Mouse (Mus musculus) monocyte, adult 5-6 weeks (primary cell): ENCODE results near the gene Copb2. TPM values are rescaled to one million over a fixed set of nuclear protein-coding genes. Genes with fewer than 3 reads are reported as not detected.

ENCODE experiments used
- ATAC-seq: fragments of 153-309, 156-312 bp; replicated peaks from 2 replicates; pipeline ENCODE4 v1.8.0; 2017; ENCODE audit warnings: mild to moderate bottlenecking; ENCODE audit not compliant: low TSS enrichment, insufficient number of reproducible peaks, severe bottlenecking, poor library complexity, low FRiP score
- total RNA-seq: library from RNA; stranded (forward); fragments of 200-1000, 200-491, 200-594 nt; gene quantifications from 3 replicates; pipeline ENCODE4 v1.2.3, GENCODE M21; 2017

Copb2 gene
- 148 to 168 TPM (median 150 TPM) in 3 replicates for total RNA-seq

DNA sequence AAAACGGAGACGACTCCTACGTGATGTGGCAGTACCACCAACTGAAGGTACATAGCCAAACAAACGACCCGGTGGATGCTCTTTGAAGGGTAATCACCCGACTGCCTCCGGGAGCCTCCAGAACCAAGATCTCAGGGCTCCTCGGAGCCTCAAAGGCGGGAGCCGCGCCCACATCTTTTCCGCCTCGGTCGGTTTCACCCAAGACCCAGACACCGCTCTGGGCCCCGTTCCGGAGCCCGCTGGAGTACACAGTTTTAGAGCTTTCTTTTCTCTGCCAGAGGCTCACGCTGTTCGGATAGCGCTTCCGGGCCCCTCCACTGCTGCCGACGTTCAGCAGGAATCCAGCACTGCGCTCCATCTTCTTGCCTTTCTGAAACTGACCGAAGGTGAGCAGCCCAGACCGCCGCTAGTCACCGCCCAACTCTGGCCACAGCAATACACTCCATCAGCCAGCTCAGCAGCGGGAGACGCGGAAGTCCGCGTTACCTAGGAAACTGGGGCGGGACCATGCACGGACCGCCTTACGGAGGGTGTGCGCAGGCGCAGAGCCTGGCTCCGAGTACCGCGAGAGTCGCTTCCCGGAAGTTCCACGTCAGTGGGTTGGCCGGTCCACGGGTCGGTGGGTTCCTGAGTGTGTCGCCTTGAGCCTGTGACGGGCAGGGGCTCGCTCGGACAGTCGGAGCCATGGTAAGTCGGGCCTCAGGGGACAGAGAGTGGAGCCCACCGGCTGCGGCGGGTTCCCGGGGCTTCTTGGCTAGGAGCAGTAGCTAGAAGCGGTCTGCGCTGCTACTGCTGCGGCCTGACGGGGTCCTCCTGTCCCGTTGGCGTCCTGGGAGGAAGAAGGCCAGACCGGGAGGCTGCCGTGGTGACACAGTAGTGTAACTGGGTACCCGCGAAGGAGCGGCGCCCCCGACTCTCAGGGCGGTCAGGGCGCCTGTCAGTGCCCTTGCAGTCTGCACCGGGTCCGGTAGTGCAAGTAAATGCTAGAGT is at the start of gene Copb2:
TSS of gene Copb2 (plus strand) at position 585 of the 990 bp plus-strand sequence.
- peak; percentile 96 for ATAC-seq

DNA sequence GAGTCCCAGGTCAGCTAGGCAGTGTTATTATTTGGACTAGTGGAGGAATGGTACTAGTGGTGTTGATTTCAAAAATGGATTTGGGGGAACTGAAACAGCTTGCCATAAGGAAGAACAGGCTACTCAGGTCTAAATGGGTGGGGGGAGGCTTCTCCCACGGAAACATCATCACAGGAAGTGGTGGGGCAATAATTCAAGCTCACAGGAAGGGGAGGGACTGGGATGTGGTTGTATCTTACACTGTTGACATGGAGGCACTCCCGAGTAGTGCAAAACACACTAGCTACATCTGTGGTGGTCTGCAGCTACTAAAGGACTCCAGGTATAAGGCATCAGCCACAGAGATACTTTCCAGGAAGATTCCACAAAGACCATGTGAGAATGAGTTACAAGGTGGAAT is 39.6 kb upstream of the Copb2 start:
- ATAC-seq, result no peak

DNA sequence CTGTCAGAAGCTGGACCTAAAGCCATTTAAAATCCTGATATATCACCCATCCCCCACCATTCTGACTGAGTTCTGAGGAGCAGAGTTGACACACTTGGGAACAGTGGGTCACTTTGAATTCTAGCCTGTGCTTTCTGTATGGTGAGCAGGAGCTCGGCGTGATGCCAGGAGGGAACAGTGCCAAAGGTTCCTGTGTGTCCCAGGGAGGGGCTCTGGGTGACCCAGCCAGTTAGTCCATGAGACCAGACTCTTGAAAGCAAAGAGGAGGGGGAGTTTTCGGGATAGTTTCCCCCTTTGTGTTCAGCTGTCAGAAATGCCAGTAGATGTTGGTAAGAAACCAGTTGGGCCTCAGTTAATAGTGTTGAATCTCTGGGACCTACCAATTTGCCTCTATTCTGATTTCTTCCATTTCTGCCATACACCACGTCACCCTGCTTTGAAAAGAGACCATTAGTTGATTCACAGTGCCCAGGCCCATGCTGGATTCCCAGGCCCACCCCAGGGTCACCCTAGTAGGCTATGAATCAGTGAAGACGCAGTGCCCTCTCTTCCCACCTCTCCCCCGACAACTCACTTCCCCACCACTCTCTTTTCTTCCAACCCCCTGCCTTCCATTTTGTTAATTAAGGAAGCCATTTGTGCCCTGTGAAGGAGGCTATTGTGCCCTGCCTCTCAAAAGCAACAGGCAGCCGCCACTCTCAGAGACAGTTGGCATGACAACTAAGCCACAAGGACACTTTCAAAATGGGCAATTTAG is 38.6 kb upstream of the Copb2 start:
- ATAC-seq, result no peak

DNA sequence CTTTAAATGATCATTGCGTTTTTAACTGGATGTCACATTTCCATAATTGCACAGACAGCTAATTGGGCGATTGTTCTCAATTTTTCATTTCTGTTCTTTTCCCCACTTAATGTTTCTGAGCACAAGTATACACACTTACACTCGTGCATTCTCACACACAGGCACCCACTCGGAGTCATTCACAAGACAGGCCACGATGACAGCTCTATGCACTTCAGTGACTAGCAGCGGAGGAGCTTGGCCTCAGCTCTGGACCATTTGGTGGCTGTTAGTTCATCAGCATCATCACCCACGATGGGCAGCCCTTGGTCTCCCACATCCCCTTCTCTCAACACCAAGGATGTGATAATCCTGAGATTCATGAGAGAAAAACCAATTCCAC is 38.0 kb upstream of the Copb2 start:
- ATAC-seq, result no peak

DNA sequence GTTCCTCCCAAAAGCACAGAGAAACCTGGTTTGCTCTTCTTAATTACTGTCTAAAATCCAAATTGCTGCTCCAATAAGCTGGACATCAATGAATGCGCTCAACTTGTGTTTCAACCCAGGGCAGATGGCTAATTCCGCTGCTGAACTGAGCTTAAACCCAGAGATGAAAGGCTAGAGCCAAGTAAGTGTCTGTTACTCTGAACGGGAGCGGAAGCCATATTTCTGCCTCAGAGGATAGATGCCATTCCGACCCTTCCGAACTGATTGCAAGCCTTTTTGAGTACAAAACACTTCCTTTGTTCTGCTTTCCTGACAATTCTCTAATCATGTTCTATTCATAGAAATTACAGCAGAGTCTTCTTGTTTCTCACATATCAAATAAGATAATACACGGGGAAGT is 36.3 kb upstream of the Copb2 start:
- ATAC-seq, result no peak

DNA sequence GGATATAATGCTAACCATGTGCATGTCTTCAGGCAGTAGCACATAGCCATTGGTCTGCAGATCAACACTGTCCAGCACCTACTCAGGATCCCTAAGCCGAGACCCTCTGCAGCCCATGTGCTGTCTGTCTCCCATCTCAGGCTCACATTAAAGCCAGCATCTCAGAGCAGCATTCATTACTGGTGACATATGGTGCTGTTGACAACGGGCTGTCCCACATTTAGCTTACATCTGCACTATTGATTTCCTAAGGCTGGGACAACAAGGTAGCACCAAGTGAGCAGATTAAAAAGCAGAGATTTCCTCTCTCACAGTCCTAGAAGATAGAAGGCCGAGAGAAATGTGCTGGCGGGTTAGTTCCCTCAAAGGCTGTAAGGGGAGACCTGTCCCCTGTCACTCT is 33.7 kb upstream of the Copb2 start:
- ATAC-seq, result no peak

DNA sequence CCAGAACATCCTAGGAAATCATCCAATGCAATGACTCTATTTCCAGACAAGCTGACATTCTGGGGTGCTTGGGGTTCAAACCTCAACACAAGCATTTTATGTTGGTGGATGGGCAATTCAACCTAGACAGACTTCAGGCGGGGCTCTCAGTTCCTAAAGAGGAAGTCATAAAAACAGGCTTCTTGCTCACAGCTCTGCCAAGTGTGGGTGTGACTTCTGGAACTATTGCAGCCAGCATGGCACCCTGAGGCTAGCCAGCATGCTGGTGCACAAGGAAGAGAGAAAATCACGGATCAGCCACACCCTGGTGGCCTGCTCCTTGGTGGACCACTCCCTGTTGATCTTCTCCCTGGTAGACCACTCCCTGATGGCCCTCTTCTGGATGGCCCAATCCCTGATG is 32.5 kb upstream of the Copb2 start:
- ATAC-seq, result no peak

DNA sequence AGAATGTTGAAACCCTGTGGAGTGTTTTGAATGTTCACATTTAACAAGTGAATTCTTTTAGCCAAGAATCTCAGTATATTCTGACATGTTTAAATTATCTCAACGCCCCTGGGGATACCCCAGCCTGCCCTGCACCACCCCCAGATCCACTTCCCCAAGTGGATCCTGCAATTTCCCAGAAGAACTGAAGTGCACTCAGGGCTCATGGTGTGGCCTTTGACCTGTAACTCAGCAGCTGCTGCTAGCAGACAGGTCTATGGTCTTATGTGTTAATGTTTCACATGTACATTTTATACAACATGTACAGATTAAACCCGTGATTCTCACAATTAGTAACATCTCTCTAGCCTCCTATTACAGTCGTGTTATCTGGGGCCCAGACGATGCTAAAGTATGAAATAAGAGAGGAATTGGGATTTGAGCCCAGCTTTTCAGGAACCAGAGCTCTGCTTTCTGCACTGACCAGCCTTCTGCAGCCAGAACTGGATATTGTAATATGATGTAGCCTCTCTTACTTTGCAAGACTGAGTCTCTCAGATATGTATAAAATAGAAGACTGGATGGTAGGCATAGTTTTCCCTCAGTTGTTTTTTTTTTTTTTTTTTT is 28.7 kb upstream of the Copb2 start:
- no peak for ATAC-seq

DNA sequence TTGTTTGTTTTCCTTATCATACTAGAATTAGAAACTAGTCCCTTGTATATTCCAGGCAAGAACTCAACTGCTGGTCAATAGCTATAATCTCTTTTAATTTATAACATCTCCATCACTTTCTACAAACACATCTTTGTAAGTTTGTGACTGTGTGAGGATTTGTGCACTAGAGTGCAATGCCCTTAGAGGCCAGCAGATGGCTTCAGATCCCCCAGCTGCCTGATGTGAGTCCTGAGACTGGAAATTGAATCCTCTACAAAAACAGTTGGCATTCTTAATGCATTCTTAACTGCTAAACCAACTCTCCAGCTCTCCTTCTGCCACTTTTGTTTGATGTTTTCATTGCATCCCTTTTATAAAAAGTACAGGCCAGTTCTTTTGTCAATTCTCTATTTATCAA is 27.8 kb upstream of the Copb2 start:
- ATAC-seq, result no peak

DNA sequence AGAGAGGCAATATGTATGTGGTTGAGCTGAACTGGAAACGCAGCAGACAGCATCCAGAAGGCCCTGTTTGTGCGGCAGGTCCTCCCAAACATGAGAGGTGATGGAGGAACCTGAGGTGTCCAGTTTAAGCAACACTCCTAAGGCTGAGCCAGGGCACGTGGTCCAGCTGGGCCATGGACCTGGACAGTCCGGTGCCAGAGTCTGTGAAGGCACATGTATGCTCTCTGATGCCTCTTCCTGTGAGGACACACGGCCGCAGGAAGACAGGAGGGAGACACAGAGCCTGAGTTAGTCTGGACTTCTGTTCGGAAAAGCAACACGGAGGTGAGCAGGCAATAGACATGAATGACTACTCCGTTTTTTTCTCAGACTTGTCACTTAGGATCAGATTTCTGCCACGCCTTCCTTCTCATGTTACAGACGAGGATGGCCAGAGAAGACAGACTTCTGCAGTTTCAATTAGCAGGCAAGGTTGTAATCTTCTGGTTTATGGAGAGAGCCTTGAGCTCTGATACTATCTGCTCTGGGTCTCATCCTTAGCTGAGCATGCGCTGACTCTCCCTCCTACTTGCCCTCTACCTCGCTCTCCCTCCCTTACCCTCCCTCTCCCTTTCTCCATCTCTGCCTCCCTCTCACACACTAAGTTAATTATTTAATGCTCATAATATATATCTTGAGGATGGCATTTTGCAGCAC is 25.4 kb upstream of the Copb2 start:
- no peak for ATAC-seq

DNA sequence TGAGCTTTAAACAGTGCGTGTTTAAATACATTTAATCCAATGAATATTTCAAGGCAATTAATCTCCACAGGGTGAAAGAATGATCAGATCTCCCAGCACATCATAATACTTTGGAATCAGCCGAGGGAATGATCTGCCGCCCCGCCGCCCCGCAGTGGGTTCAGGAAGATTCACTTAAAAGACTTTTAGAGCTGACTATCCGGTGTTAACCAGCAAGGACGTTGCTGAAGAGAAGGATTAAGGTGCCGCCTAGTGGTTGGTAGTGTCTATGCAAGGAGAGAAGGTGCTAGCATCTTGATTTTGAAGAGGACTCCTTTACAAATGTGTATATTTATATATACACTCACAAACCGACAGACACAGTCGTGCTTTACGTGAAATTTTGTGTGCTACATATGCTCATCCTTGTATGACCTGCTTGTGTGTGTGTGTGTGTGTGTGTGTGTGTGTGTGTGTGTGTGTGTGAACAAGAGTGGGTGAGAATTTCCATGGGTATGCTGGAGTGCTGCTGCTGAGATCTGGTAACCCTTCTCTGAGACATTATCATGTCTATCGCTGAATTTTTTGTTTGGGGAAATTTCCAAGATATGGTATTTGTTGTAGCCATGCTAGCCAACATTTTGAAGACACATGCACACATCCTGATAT is 24.7 kb upstream of the Copb2 start:
- no peak for ATAC-seq

DNA sequence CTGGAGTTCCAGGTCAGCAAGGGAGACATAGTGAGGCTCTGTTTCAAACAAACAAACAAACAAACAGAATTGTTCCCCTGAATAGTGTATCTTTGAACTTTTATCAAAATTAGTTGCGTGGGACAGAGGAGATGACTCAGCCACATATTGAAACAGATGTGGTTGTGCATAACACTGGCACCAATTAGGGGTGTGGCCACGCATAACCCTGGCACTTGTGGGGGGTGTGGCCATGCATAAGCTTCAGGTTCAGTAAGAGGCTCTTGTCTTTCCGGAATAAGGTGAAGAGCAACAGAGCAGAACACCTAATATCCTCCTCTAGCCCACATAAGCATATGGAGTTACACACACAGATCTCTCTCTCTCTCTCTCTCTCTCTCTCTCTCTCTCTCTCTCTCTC is 19.5 kb upstream of the Copb2 start:
- ATAC-seq, result no peak

DNA sequence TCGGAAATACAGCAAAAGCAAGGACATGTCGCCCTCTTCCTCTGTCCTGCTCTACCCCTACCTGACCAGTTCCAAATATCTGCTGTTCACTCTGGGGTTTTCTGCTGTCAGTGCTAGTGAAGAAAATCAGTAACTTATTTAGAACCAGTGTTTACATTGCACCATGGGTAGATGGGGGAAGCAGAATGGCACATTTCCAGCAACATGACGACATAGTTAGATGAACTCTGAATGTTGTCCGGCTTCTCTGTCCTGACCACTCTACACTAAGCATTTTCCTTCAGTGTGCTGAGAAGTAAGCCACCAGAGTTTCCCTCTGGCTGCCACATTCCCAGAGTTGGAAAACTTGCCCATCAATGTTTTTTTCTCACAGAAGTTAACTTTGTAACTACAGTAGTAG is 20.3 kb downstream of the Copb2 start:
- no peak for ATAC-seq

DNA sequence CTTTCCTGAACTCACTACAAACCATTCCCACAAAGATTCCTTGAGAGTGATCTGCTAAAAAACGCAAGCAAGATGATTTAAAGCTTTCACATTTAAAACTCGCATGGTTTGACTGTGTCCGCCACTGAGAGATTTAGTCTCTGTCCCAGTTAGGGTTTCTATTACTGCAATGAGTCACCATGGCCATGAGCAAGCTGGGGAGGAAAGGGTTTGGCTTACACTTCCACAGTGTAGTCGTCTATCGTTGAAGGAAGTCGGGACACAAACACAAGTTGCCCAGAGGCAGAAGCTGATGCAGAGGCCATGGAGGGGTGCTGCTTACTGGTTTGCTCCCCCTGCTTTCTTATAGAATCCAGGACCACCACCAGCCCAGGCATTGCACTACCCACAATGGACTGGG is 36.6 kb downstream of the Copb2 start:
- ATAC-seq, result no peak

DNA sequence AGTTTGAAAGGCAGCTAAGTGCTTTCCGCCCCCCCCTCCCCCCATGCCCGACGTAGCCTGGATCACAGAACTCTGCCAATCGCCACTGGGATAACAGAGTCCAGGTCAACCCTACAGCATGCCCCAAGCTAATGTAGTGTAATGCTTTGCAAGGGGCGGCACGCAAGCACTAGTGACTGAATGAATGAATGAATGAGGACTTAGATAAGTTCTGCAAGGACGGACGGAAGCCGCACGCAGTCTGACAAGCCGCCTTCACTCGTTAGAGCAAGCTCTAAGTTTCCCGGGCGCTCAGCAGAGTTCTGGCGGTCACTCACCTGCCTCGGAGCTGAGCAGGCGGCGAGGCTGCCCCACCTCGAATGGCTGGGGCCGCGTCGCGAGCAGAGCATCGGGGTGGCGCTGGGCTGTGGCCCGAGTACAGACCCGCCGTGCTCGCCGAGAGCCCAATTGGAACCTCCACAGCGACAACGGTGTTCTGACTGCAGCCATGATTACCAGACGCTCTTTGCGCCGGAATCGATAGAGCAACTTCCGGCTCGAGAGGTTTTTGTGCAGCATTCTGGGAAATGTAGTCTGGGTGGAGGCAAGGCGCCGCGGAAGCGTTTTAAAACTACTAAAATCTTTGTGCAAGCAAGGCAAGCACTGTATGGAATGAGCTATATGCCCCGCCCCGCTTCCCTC is 37.8 kb downstream of the Copb2 start, which contains the start of gene Mrps22:
TSS of gene Mrps22 (minus strand) at position 505 of the 681 bp plus-strand sequence.
- ATAC-seq, result peak; percentile 96

DNA sequence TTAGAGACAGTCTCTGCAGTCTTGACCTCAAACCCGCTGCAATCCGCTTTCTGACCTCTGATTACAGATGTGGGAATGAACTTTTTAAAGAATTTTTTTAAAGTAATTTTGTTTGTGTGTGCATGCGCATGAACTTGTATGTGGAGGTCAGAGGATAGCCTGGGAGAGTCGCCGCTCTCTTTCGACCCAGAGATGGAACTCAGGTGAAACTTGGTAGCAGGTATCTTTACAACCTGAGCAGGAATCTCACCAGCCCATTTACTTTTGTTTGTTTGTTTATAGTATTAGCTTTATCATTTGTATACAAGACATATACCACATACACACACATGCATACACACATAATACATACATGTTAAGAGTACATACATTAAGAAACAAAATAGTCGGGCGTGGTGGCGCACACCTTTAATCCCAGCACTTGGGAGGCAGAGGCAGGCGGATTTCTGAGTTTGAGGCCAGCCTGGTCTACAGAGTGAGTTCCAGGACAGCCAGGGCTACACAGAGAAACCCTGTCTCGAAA is 38.4 kb downstream of the Copb2 start:
- ATAC-seq, result no peak

DNA sequence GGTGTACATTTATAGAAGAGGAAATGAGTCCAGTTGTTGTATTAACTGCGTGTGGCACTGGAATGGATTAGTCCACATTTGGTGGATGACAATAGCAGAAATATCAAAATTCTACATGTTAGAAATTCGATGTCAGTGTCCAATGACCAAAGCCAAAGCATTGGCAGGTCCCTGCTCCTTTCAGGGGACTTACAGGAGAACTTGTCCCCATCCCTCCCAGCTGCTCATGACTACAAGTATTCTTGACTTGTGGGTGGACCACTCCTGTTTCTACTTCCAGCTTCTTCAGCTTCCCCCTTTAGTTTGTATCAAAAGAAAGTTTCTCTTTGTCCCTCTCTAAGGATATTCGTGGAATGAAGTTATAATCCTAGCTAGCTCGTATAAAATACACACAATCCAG is 41.4 kb downstream of the Copb2 start:
- ATAC-seq, result no peak

DNA sequence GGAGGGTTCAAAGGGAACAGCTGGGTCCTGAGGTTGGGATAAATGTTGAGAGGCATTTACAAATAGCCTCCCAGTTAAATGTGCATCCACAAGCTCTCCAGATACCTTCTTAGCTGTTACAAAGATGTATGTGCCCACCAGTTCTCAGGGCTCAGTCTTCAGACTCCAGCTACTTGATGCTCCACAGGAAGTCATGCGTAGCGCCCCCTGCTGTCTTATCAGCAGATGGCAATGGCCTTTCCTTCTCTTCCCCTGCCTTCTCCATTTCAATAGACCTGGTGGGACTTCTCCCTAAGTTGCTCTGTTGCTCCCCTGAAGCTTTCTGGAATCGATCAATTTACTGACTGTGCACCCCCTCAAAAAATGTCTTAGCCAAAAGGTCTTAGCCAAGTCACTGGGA is 65.0 kb downstream of the Copb2 start:
- ATAC-seq, result no peak
